Mouse (Mus musculus) urinary bladder, postnatal 14 days (tissue): ENCODE data around the gene Gm7544.
"Not testable (repeated sequence)": the region's sequence is repeated elsewhere in the genome, so short reads cannot be mapped to it uniquely, and the experiment has no call there.

Experiments used
- DNase-seq: peaks from one replicate; pipeline ENCODE4 v3.0.0; 2021; ENCODE audit warnings: low spot score

Gm7544 gene

DNA sequence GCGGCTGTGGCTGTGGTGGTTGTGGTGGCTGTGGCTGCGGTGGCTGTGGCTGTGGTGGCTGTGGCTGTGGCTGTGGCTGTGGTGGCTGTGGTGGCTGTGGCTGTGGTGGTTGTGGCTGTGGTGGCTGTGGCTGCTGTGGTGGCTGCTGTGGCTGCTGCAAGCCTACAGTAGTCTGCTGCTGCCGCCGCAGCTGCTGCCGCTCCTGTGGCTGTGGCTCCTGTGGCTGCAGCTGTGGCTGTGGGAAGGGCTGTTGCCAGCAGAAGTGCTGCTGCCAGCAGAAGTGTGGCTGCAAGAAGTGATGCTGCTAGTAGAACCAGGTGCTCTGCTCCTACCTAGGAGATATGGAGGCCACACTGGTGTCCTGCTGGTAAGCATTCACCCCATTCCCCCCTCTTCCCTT lies 42.4 kb downstream of the Gm7544 start:
- not testable (repeated sequence) for DNase-seq

DNA sequence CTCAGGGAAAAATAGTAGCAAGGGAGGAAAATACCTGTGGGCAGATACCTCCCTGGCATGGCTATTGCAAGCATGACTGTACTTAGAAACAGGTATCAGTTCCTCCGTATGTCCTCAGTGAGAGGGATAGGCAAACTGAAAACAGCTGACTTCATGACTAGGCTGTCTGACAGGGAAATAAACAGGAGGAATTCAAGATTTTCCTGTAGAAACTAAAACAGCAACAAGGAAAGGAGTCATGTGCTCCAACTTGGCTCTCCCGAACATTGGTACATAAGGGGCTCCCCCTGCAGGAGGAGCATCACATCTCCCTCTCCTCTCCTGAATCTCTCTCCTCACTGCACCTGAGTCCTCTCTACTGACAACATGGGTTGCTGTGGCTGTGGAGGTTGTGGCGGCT lies 42.8 kb downstream of the Gm7544 start, which contains the start of gene A030005L19Rik:
Gene A030005L19Rik (plus strand): TSS at position 301 of the 400 bp plus-strand sequence.
- no peak for DNase-seq

DNA sequence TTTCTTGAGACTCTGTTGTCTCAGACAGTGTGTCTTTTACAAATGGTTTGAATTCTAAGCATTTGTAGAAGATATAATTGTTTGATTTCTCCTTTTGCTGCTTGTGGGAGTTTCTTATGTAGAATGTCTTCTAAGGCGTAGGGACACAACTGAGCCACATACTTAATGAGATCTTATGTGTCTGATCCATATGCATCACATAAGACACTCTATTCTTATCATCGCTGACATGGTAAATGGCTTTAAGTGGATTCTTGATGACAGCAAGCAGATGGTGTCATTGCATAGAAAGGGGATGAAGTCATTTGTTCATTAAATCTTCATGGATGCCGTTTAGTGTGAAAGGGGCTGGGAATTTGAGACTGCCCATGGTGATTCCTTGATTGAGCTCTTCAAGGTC lies 49.9 kb downstream of the Gm7544 start:
- DNase-seq, result no peak
